Mouse (Mus musculus): ENCODE measurements at regions not wholly inside any gene's neighbourhood (a gene's known extent, or its start where the extent isn't known, plus 50 kb on each side); places are given as distances from the start of the nearest gene placed in this dataset.

- Histone ChIP-seq H3K4me3 (no peak overlapping the region), H3K36me3 (no peaks in the 10 kb centered on the region), H3K9me3 (no peaks in the 10 kb centered on the region), H3K4me1 (replicated peaks) (no peaks in the 10 kb centered on the region), H3K27ac (no peak overlapping the region), H3K27me3 (ENCODE audit: insufficient read depth, poor library complexity, severe bottlenecking) (no peaks in the 10 kb centered on the region)
- no peak for DNase-seq (ENCODE audit: low spot score)
These were observed 59.9 kb upstream of the Cdh11 start for GRCm38 (mm10) chr8:102845362-102845761.

- Histone ChIP-seq H3K9me3 (no peaks in the 10 kb centered on the region), H3K4me1 (replicated peaks) (no peaks in the 10 kb centered on the region), H3K36me3 (no peaks in the 10 kb centered on the region), H3K27ac (no peak overlapping the region), H3K4me3 (no peak overlapping the region), H3K27me3 (ENCODE audit: insufficient read depth, poor library complexity, severe bottlenecking) (no peaks in the 10 kb centered on the region)
- DNase-seq (ENCODE audit: low spot score) = no peak
- 84% methylated on average over 1 of the region's 1 CpGs for WGBS
These were observed 74.6 kb upstream of the Cdh11 start for GRCm38 (mm10) chr8:102860021-102860420.

- Histone ChIP-seq H3K4me3 (no peak overlapping the region), H3K9me3 (no peaks in the 10 kb centered on the region), H3K4me1 (replicated peaks) (no peaks in the 10 kb centered on the region), H3K27me3 (ENCODE audit: insufficient read depth, poor library complexity, severe bottlenecking) (no peaks in the 10 kb centered on the region), H3K27ac (no peak overlapping the region), H3K36me3 (no peaks in the 10 kb centered on the region)
- no peak for DNase-seq (ENCODE audit: low spot score)
- WGBS = 83% methylated on average over 2 of the region's 2 CpGs
These were observed 114.1 kb upstream of the Cdh11 start for GRCm38 (mm10) chr8:102899525-102899924.

- Histone ChIP-seq H3K36me3 (no peaks in the 10 kb centered on the region), H3K4me3 (no peak overlapping the region), H3K9me3 (no peaks in the 10 kb centered on the region), H3K4me1 (replicated peaks) (no peaks in the 10 kb centered on the region), H3K27ac (no peak overlapping the region), H3K27me3 (ENCODE audit: insufficient read depth, poor library complexity, severe bottlenecking) (no peaks in the 10 kb centered on the region)
- DNase-seq (ENCODE audit: low spot score) = no peak
- 58% methylated on average over 5 of the region's 5 CpGs for WGBS
These were observed 115.2 kb upstream of the Cdh11 start for GRCm38 (mm10) chr8:102900662-102901061.

GRCm38 (mm10) chr8:102907444-102907843 is 122.0 kb upstream of the Cdh11 start:
- 59% methylated on average over 2 of the region's 2 CpGs for WGBS
- H3K9me3 ChIP-seq = no peaks in the 10 kb centered on the region
- H3K27me3 ChIP-seq (ENCODE audit: insufficient read depth, poor library complexity, severe bottlenecking) = no peaks in the 10 kb centered on the region
- peak; percentile 40 for DNase-seq (ENCODE audit: low spot score)
- H3K4me1 ChIP-seq (replicated peaks) = 0 out of 2 replicates have a peak, but pooled peaks cover 3% of the 10 kb centered on the region
- no peak overlapping the region for H3K4me3 ChIP-seq
- H3K27ac ChIP-seq = no peak overlapping the region
- H3K36me3 ChIP-seq = no peaks in the 10 kb centered on the region

- 19% methylated on average over 3 of the region's 3 CpGs for WGBS
- Histone ChIP-seq H3K27ac (peak overlapping the region; percentile 59), H3K27me3 (ENCODE audit: insufficient read depth, poor library complexity, severe bottlenecking) (no peaks in the 10 kb centered on the region), H3K36me3 (no peaks in the 10 kb centered on the region), H3K9me3 (no peaks in the 10 kb centered on the region), H3K4me3 (no peak overlapping the region), H3K4me1 (replicated peaks) (peaks cover 14% of the 10 kb centered on the region; the same call in 1 of the 2 replicates)
- DNase-seq (ENCODE audit: low spot score) = no peak
These were observed 145.9 kb upstream of the Cdh11 start for GRCm38 (mm10) chr8:102931342-102931835.

GRCm38 (mm10) chr8:102938771-102939170 is 153.3 kb upstream of the Cdh11 start:
- Histone ChIP-seq H3K27ac (no peak overlapping the region), H3K4me1 (replicated peaks) (no peaks in the 10 kb centered on the region), H3K9me3 (no peaks in the 10 kb centered on the region), H3K4me3 (no peak overlapping the region), H3K27me3 (ENCODE audit: insufficient read depth, poor library complexity, severe bottlenecking) (no peaks in the 10 kb centered on the region), H3K36me3 (no peaks in the 10 kb centered on the region)
- WGBS = 87% methylated on average over 2 of the region's 2 CpGs
- no peak for DNase-seq (ENCODE audit: low spot score)

GRCm38 (mm10) chr8:102945546-102945945 is 160.1 kb upstream of the Cdh11 start:
- no peak for DNase-seq (ENCODE audit: low spot score)
- H3K36me3 ChIP-seq = no peaks in the 10 kb centered on the region
- H3K27me3 ChIP-seq (ENCODE audit: insufficient read depth, poor library complexity, severe bottlenecking) = no peaks in the 10 kb centered on the region
- 89% methylated on average over 5 of the region's 5 CpGs for WGBS
- H3K9me3 ChIP-seq = no peaks in the 10 kb centered on the region
- H3K4me3 ChIP-seq = no peak overlapping the region
- H3K4me1 ChIP-seq (replicated peaks) = no peaks in the 10 kb centered on the region
- H3K27ac ChIP-seq = no peak overlapping the region

- H3K27me3 ChIP-seq (ENCODE audit: insufficient read depth, poor library complexity, severe bottlenecking) = no peaks in the 10 kb centered on the region
- H3K36me3 ChIP-seq = no peaks in the 10 kb centered on the region
- H3K4me1 ChIP-seq (replicated peaks) = peaks cover 9% of the 10 kb centered on the region
- WGBS = 56% methylated on average over 7 of the region's 7 CpGs
- no peak overlapping the region for H3K27ac ChIP-seq
- DNase-seq (ENCODE audit: low spot score) = peak; percentile 67
- H3K9me3 ChIP-seq = no peaks in the 10 kb centered on the region
- no peak overlapping the region for H3K4me3 ChIP-seq
These were observed 192.7 kb upstream of the Cdh11 start for GRCm38 (mm10) chr8:102978161-102978581.

GRCm38 (mm10) chr8:102983220-102983909 is 197.9 kb upstream of the Cdh11 start:
- WGBS = 44% methylated on average over 3 of the region's 3 CpGs
- H3K4me3 ChIP-seq = no peak overlapping the region
- DNase-seq (ENCODE audit: low spot score) = peak; percentile 38
- 0 out of 2 replicates have a peak overlapping the region, but pooled peaks have one; percentile 40 for H3K27ac ChIP-seq
- no peaks in the 10 kb centered on the region for H3K27me3 ChIP-seq (ENCODE audit: insufficient read depth, poor library complexity, severe bottlenecking)
- no peaks in the 10 kb centered on the region for H3K36me3 ChIP-seq
- no peaks in the 10 kb centered on the region for H3K9me3 ChIP-seq
- H3K4me1 ChIP-seq (replicated peaks) = peaks cover 21% of the 10 kb centered on the region

GRCm38 (mm10) chr8:102983910-102984225 is 198.4 kb upstream of the Cdh11 start:
- Histone ChIP-seq H3K27ac (0 out of 2 replicates have a peak overlapping the region, but pooled peaks have one; percentile 40), H3K36me3 (no peaks in the 10 kb centered on the region), H3K27me3 (ENCODE audit: insufficient read depth, poor library complexity, severe bottlenecking) (no peaks in the 10 kb centered on the region), H3K4me1 (replicated peaks) (peaks cover 21% of the 10 kb centered on the region), H3K4me3 (no peak overlapping the region), H3K9me3 (no peaks in the 10 kb centered on the region)
- DNase-seq (ENCODE audit: low spot score) = peak; percentile 63
- WGBS = 33% methylated on average over 3 of the region's 3 CpGs

GRCm38 (mm10) chr8:103007284-103007984 is 222.0 kb upstream of the Cdh11 start:
- Histone ChIP-seq H3K27ac (no peak overlapping the region), H3K4me3 (no peak overlapping the region), H3K36me3 (no peaks in the 10 kb centered on the region), H3K4me1 (replicated peaks) (peaks cover 10% of the 10 kb centered on the region), H3K27me3 (ENCODE audit: insufficient read depth, poor library complexity, severe bottlenecking) (peaks cover 16% of the 10 kb centered on the region; the same call in 1 of the 2 replicates), H3K9me3 (no peaks in the 10 kb centered on the region)
- WGBS = 38% methylated on average over 2 of the region's 2 CpGs
- no peak for DNase-seq (ENCODE audit: low spot score)

- H3K27ac ChIP-seq = no peak overlapping the region
- no peaks in the 10 kb centered on the region for H3K9me3 ChIP-seq
- DNase-seq (ENCODE audit: low spot score) = no peak
- H3K36me3 ChIP-seq = no peaks in the 10 kb centered on the region
- no peaks in the 10 kb centered on the region for H3K4me1 ChIP-seq (replicated peaks)
- H3K27me3 ChIP-seq (ENCODE audit: insufficient read depth, poor library complexity, severe bottlenecking) = no peaks in the 10 kb centered on the region
- H3K4me3 ChIP-seq = no peak overlapping the region
- WGBS = 77% methylated on average over 4 of the region's 4 CpGs
These were observed 233.7 kb upstream of the Cdh11 start for GRCm38 (mm10) chr8:103019121-103019520.
